Mouse (Mus musculus): Measurements from ENCODE around the gene Lgals4. TPM values are rescaled to one million over a fixed set of nuclear protein-coding genes. Genes with fewer than 3 reads are reported as not detected.

Gene Lgals4
- polyA plus RNA-seq, 1 experiment from 2014 or later = 2.8 TPM

DNA sequence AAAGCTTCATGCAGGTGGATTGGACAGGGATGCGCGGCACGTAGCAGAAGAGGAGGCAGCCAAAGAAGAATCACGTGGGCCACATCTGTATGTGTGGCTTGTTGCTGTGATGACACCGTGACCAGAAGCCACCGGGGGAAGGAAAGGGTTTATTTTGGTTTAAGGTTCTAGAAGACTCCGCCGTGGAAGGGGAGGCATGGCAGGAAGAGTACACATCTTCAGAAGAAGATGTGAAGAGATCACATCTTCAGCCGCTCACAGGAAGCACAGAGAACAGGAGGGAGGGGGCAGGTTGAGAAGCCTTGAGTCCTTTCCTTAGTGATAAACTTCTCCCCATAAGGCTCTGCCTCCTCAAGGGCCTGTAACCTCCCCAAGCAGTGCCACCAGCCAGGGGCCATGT lies 33.7 kb upstream of the Lgals4 start:
- 88% methylated on average over 9 of the region's 9 CpGs for WGBS
- Histone ChIP-seq H3K4me3 (no peak overlapping the region), H3K9me3 (no peaks in the 10 kb centered on the region), H3K36me3 (no peaks in the 10 kb centered on the region), H3K27ac (no peak overlapping the region), H3K4me1 (peaks cover 51% of the 10 kb centered on the region), H3K27me3 (ENCODE audit: insufficient read depth, poor library complexity, severe bottlenecking) (no peaks in the 10 kb centered on the region)
- DNase-seq (ENCODE audit: low spot score) = no peak

DNA sequence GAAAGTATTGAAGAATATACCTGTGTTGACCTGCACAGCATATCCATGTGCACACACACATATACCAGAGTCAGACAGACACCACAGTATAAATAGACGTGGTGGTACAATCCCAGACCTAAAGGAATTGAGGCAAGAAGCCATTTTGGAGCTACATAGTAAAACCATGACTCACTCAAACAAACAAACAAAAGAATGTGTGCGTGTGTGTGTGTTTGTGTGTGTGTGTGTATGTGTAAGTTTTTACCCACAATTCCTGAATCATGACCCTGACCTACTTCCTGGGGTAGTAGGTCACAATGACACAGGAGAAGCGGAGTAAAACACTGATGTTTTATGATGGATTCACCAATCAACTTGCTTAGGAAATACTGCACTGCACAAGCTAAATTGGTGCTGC lies 32.2 kb upstream of the Lgals4 start:
- Histone ChIP-seq H3K4me1 (peaks cover 38% of the 10 kb centered on the region), H3K27ac (peak overlapping the region; percentile 93), H3K9me3 (no peaks in the 10 kb centered on the region), H3K4me3 (no peak overlapping the region), H3K27me3 (ENCODE audit: insufficient read depth, poor library complexity, severe bottlenecking) (no peaks in the 10 kb centered on the region), H3K36me3 (no peaks in the 10 kb centered on the region)
- WGBS = 71% methylated on average over 3 of the region's 3 CpGs
- no peak for DNase-seq (ENCODE audit: low spot score)

GRCm38 (mm10) chr7:28801901-28802670 lies 31.6 kb upstream of the Lgals4 start:
- no peaks in the 10 kb centered on the region for H3K9me3 ChIP-seq
- peaks cover 32% of the 10 kb centered on the region for H3K4me1 ChIP-seq
- WGBS = 36% methylated on average over 10 of the region's 10 CpGs
- H3K27me3 ChIP-seq (ENCODE audit: insufficient read depth, poor library complexity, severe bottlenecking) = no peaks in the 10 kb centered on the region
- H3K27ac ChIP-seq = peak overlapping the region; percentile 93
- H3K36me3 ChIP-seq = no peaks in the 10 kb centered on the region
- no peak for DNase-seq (ENCODE audit: low spot score)
- peak overlapping the region; percentile 39 for H3K4me3 ChIP-seq

DNA sequence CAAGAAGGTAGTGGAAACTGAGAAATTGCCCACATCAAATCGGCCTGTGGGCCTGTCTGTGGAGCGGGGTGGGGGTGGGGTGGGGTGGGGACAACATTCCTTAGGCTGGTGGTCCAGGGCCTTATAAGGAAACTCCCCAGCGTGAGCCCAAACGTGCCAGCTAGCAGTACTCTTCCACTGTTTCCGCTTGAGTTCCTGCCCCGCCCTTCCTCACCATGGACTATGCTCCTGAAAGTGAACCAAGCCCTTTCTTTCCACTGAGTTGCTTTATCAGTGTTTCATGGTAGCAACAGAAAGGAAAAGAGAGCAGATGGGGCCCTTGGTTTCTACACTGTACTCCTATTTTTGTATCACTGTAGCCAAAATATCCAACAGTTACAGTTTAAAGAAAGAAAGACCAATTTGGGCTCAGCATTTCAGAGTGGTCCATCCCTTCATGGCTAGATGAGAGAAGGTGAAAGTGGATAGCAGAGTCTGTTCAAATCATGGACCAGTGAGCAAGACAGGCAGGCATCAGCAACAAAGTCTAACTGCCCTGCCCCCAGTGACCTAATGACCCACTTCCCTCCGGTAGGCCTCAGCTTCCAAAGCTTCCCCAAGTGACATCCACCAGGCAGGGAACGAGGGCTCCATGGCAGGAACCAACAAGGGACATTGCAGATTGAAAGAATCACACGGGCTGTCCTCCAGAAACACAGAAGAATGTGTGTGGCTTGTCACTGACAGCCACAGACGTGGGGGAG lies 30.6 kb upstream of the Lgals4 start:
- Histone ChIP-seq H3K27me3 (ENCODE audit: insufficient read depth, poor library complexity, severe bottlenecking) (no peaks in the 10 kb centered on the region), H3K27ac (peak overlapping the region; percentile 93), H3K9me3 (no peaks in the 10 kb centered on the region), H3K4me1 (peaks cover 36% of the 10 kb centered on the region), H3K4me3 (peak overlapping the region; percentile 39), H3K36me3 (no peaks in the 10 kb centered on the region)
- 11% methylated on average over 10 of the region's 10 CpGs for WGBS
- peak; percentile 90 for DNase-seq (ENCODE audit: low spot score)

GRCm38 (mm10) chr7:28803756-28804155 lies 29.9 kb upstream of the Lgals4 start:
- 53% methylated on average over 4 of the region's 4 CpGs for WGBS
- H3K27ac ChIP-seq = peak overlapping the region; percentile 93
- no peak overlapping the region; the same call in 1 of the 2 replicates for H3K4me3 ChIP-seq
- no peaks in the 10 kb centered on the region for H3K36me3 ChIP-seq
- no peak for DNase-seq (ENCODE audit: low spot score)
- H3K9me3 ChIP-seq = no peaks in the 10 kb centered on the region
- H3K4me1 ChIP-seq = peaks cover 39% of the 10 kb centered on the region
- H3K27me3 ChIP-seq (ENCODE audit: insufficient read depth, poor library complexity, severe bottlenecking) = no peaks in the 10 kb centered on the region

DNA sequence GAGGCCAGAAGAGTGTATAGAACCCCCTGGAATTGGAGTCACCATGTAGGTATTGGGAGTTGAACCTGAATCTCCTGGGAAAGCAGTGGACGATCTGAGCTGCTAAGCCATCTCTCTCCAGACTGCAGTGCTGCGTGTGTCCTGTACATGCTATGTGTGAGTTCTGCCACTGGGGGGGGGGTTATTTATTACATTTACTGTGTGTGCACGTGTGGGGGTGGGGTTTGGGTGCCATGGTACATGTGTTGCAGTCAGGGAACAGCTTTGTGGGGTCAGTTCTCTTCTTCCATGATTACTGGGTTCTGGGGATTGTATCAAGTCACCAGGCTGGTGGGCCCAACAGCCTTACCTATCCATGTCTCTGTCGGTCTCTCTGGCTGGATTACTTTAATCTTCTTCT lies 26.8 kb upstream of the Lgals4 start:
- Histone ChIP-seq H3K27me3 (ENCODE audit: insufficient read depth, poor library complexity, severe bottlenecking) (no peaks in the 10 kb centered on the region), H3K9me3 (no peaks in the 10 kb centered on the region), H3K27ac (no peak overlapping the region), H3K4me1 (peaks cover 35% of the 10 kb centered on the region), H3K4me3 (no peak overlapping the region), H3K36me3 (peaks cover under 1% of the 10 kb centered on the region)
- 87% methylated on average over 4 of the region's 4 CpGs for WGBS
- DNase-seq (ENCODE audit: low spot score) = no peak

DNA sequence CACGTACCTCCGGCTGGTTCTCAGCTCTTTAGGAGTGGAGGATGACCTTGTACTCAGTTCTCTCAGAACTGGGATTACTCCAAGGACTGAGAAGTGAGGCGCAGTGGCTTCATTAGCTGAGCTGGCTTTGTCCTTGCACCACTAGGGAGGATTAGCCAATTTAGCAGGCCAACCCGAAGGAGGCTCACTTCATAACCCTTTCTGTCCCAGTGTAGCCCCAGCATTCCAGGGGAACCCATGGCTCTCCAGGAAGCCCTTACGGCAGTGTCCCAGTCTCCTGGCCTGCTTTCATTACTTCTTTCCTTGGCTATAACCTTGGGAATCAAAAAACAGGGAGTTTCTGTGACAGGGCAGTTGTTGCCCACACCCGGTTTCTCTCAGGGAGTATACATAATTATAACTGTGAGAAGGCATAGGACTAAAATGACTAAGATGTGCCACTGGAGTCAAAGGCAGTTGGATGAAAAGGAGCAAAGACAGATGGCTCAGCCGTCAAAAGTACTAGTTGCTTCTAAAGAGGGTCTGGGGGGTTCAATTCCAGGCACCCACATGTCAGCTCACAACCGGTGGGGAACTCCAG lies 25.9 kb upstream of the Lgals4 start:
- no peak for DNase-seq (ENCODE audit: low spot score)
- no peaks in the 10 kb centered on the region for H3K9me3 ChIP-seq
- H3K4me1 ChIP-seq = peaks cover 35% of the 10 kb centered on the region
- H3K27me3 ChIP-seq (ENCODE audit: insufficient read depth, poor library complexity, severe bottlenecking) = no peaks in the 10 kb centered on the region
- H3K4me3 ChIP-seq = peak overlapping the region; percentile 96
- WGBS = 44% methylated on average over 6 of the region's 8 CpGs
- peaks cover 9% of the 10 kb centered on the region for H3K36me3 ChIP-seq
- H3K27ac ChIP-seq = peak overlapping the region; percentile 100

- H3K4me1 ChIP-seq = peaks cover 35% of the 10 kb centered on the region
- DNase-seq (ENCODE audit: low spot score) = peak; percentile 86
- H3K36me3 ChIP-seq = peaks cover 16% of the 10 kb centered on the region
- WGBS = 3% methylated on average over 35 of the region's 35 CpGs
- peak within 1 kb of the TSS; percentile 96 for H3K4me3 ChIP-seq
- no peaks in the 10 kb centered on the region for H3K27me3 ChIP-seq (ENCODE audit: insufficient read depth, poor library complexity, severe bottlenecking)
- H3K27ac ChIP-seq = peak within 1 kb of the TSS; percentile 100
- H3K9me3 ChIP-seq = no peaks in the 10 kb centered on the region
These were observed 25.3 kb upstream of the Lgals4 start, which contains the start of gene Hnrnpl for GRCm38 (mm10) chr7:28808221-28808941. Gene Hnrnpl (plus strand): TSS chr7:28808541.

DNA sequence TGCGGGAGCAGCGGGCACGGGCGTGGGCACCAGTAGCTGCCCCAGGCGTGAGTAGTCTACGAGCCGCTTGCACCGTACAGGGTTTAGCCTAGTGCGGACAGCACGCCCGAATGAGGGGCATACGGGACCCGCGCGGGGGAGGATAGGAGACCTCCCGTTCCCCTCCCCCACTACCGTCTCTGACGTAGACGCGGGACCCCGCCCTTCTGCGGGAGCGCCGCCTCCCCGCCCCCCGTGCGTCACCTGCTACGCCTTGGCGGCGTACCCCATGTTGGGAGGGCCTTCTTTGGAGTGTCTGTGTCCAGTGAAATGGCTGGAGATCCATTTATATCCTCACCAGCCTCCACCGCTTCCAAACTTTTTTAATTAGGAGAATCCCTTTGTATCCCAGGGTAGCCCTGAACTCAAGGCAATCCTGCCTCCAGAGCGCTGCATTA lies 24.7 kb upstream of the Lgals4 start:
- peak overlapping the region; percentile 96 for H3K4me3 ChIP-seq
- peak overlapping the region; percentile 100 for H3K27ac ChIP-seq
- WGBS = 0% methylated on average over 32 of the region's 32 CpGs
- peaks cover 35% of the 10 kb centered on the region for H3K4me1 ChIP-seq
- peaks cover 22% of the 10 kb centered on the region for H3K36me3 ChIP-seq
- H3K9me3 ChIP-seq = no peaks in the 10 kb centered on the region
- peak; percentile 96 for DNase-seq (ENCODE audit: low spot score)
- H3K27me3 ChIP-seq (ENCODE audit: insufficient read depth, poor library complexity, severe bottlenecking) = no peaks in the 10 kb centered on the region

GRCm38 (mm10) chr7:28809401-28810089 lies 24.1 kb upstream of the Lgals4 start:
- H3K27ac ChIP-seq = peak overlapping the region; percentile 100
- peaks cover 37% of the 10 kb centered on the region for H3K4me1 ChIP-seq
- peak; percentile 93 for DNase-seq (ENCODE audit: low spot score)
- WGBS = under 1% methylated on average over 35 of the region's 35 CpGs
- H3K36me3 ChIP-seq = peaks cover 28% of the 10 kb centered on the region
- no peaks in the 10 kb centered on the region for H3K9me3 ChIP-seq
- H3K27me3 ChIP-seq (ENCODE audit: insufficient read depth, poor library complexity, severe bottlenecking) = no peaks in the 10 kb centered on the region
- peak overlapping the region; percentile 96 for H3K4me3 ChIP-seq

DNA sequence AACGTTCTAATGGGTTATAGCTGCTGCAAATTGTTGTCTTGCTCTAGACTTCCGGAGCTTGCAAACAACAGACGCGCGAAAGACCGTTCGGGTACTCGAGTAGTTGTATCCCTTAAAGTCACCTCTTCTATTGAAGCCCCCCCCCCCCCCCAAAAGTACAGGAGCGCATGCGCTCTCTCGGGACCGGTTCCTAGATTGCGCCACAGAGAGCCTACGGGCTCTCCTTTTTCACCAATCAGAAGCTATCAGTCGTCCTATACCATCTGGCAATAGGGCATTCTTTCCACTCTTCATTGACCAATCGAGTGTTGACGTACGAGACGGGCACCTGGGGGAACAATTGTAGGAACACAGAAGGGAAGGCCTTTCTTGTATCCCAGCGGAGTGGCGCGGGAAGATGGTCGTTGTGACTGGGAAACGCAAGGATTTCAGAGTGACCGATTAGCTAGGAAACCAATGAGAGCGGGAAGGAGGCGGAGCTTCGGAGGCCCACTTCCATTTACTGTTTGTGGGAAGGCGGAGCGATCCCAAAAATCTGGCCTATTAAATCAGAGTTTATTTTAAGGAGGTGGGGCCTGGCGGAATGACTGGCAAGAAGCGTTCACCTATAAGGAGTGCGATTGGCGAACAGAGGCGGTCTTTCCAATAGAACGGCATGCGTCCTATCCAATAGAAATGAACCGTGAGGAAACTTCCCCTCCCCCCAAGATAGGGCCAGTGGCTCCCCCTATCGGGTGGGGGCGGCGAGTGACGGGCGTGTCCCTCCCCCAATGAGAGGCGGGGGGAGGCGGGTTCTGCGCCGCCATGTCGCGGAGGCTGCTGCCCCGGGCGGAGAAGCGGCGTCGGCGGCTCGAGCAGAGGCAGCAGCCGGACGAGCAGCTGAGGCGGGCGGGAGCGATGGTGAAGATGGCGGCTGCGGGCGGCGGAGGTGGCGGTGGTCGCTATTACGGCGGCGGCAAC lies 23.3 kb upstream of the Lgals4 start:
- DNase-seq (ENCODE audit: low spot score) = peak; percentile 99
- WGBS = under 1% methylated on average over 70 of the region's 70 CpGs
- H3K9me3 ChIP-seq = no peaks in the 10 kb centered on the region
- H3K36me3 ChIP-seq = peaks cover 36% of the 10 kb centered on the region
- no peaks in the 10 kb centered on the region for H3K27me3 ChIP-seq (ENCODE audit: insufficient read depth, poor library complexity, severe bottlenecking)
- H3K27ac ChIP-seq = peak overlapping the region; percentile 100
- peaks cover 43% of the 10 kb centered on the region for H3K4me1 ChIP-seq
- H3K4me3 ChIP-seq = peak overlapping the region; percentile 96
